Mouse (Mus musculus) myocyte (in vitro differentiated cells): ENCODE results near the gene Gripap1. TPM values are rescaled to one million over a fixed set of nuclear protein-coding genes. Genes with fewer than 3 reads are reported as not detected.

Experiments used
- H3K27me3 ChIP-seq: one replicate; pipeline ENCODE4 v1.6.1; 2011; ENCODE audit not compliant: control insufficient read depth, insufficient read depth, insufficient read length
- H3K36me3 ChIP-seq: one replicate; pipeline ENCODE4 v1.6.1; 2011; ENCODE audit not compliant: control insufficient read depth, insufficient read depth
- H3K4me2 ChIP-seq: one replicate; pipeline ENCODE4 v1.6.1; 2011; ENCODE audit warnings: low read depth, control low read depth
- H3K4me3 ChIP-seq: one replicate; pipeline ENCODE4 v1.5.1; 2011; ENCODE audit warnings: mild to moderate bottlenecking, control low read depth, moderate library complexity
- H3K79me2 ChIP-seq: one replicate; pipeline ENCODE4 v1.6.1; 2011; ENCODE audit not compliant: control insufficient read depth, insufficient read depth
- H3ac ChIP-seq: one replicate; pipeline ENCODE4 v1.6.1; 2011; ENCODE audit not compliant: control insufficient read depth, insufficient read length
- CEBPB ChIP-seq: IDR thresholded peaks from 2 replicates; pipeline ENCODE4 v1.6.1; 2011; ENCODE audit warnings: mild to moderate bottlenecking, moderate library complexity; ENCODE audit not compliant: poor library complexity, insufficient read depth, severe bottlenecking
- E2F4 ChIP-seq: IDR thresholded peaks from one replicate; pipeline ENCODE4 v1.6.1; 2011; ENCODE audit warnings: mild to moderate bottlenecking, control low read depth, moderate library complexity; ENCODE audit not compliant: insufficient read depth
- MAX ChIP-seq: IDR thresholded peaks from one replicate; pipeline ENCODE4 v1.6.1; 2011; ENCODE audit warnings: low read depth, mild to moderate bottlenecking, control low read depth
- MYOD1 ChIP-seq, 3 experiments: IDR thresholded peaks; one replicate each; pipeline ENCODE4 v1.6.1; 2011; ENCODE audit warnings: control low read depth in 2 of 3, low read depth in 2 of 3, mild to moderate bottlenecking in 2 of 3, moderate library complexity in 1 of 3; ENCODE audit not compliant: insufficient read length in 2 of 3, control insufficient read depth in 1 of 3
- MYOG ChIP-seq, 3 experiments: IDR thresholded peaks; one replicate each; pipeline ENCODE4 v1.6.1; 2011; ENCODE audit warnings: control low read depth in 2 of 3, low read depth in 2 of 3, mild to moderate bottlenecking in 2 of 3; ENCODE audit not compliant: insufficient read length in 2 of 3, control insufficient read depth in 1 of 3, insufficient read depth in 1 of 3
- POLR2A ChIP-seq: IDR thresholded peaks from one replicate; pipeline ENCODE4 v1.6.1; 2011; ENCODE audit warnings: low read depth, mild to moderate bottlenecking, control low read depth, moderate library complexity; ENCODE audit not compliant: insufficient read length
- POLR2AphosphoS2 ChIP-seq: IDR thresholded peaks from one replicate; pipeline ENCODE4 v1.6.1; 2011; ENCODE audit warnings: low read depth, control low read depth; ENCODE audit not compliant: insufficient read length
- REST ChIP-seq: IDR thresholded peaks from one replicate; pipeline ENCODE4 v1.6.1; 2011; ENCODE audit warnings: mild to moderate bottlenecking, control low read depth, moderate library complexity; ENCODE audit not compliant: insufficient read depth, insufficient read length
- SRF ChIP-seq: IDR thresholded peaks from one replicate; pipeline ENCODE4 v1.6.1; 2011; ENCODE audit warnings: low read depth; ENCODE audit not compliant: control insufficient read depth, insufficient read length
- TCF12 ChIP-seq: IDR thresholded peaks from one replicate; pipeline ENCODE4 v1.6.1; 2011; ENCODE audit warnings: mild to moderate bottlenecking, control low read depth; ENCODE audit not compliant: poor library complexity, insufficient read depth, severe bottlenecking
- TCF3 ChIP-seq: IDR thresholded peaks from one replicate; pipeline ENCODE4 v1.6.1; 2011; ENCODE audit warnings: low read depth, control low read depth; ENCODE audit not compliant: insufficient read length
- USF1 ChIP-seq: IDR thresholded peaks from one replicate; pipeline ENCODE4 v1.6.1; 2011; ENCODE audit warnings: low read depth, mild to moderate bottlenecking, control low read depth, moderate library complexity
- polyA plus RNA-seq: library from polyadenylated mRNA; unstranded; fragments of >200 nt; fragmentation: generic; extraction: Trizol; gene quantifications from one replicate; pipeline ENCODE4 v1.2.1, GENCODE M21; 2012; ENCODE audit warnings: missing spikeins

The Gripap1 gene
- polyA plus RNA-seq, 1 experiment, result 19.8 TPM

DNA sequence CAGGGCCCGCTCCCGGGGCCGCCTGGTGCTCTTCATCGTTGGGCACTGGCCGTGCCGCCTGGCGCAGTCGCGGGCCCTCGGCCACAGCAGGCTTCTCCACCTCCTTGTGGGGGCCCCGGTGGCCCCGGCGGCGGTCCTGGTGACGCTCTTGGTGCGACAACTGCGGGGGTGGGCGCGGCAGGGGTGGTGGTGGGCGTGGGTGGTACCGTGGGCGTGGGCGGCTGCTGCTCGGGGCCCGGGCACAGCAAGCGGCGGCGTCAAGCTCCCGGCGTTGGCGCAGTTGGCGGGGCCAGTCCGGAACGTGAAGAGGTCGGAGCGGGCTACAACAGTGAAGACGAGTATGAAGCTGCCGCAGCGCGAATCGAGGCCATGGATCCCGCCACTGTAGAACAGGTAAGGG, 52.8 kb downstream of the Gripap1 start:
- H3K4me2 ChIP-seq, result peak overlapping the region; percentile 90
- peaks cover 48% of the 10 kb centered on the region for H3K79me2 ChIP-seq
- H3K27me3 ChIP-seq, result no peaks in the 10 kb centered on the region
- TF ChIP-seq CEBPB, result no peak
- no peak for TF ChIP-seq E2F4
- TF ChIP-seq USF1, result no peak
- H3ac ChIP-seq, result peak overlapping the region; percentile 84
- peak overlapping the region; percentile 49 for H3K4me3 ChIP-seq
- no peaks in the 10 kb centered on the region for H3K36me3 ChIP-seq

DNA sequence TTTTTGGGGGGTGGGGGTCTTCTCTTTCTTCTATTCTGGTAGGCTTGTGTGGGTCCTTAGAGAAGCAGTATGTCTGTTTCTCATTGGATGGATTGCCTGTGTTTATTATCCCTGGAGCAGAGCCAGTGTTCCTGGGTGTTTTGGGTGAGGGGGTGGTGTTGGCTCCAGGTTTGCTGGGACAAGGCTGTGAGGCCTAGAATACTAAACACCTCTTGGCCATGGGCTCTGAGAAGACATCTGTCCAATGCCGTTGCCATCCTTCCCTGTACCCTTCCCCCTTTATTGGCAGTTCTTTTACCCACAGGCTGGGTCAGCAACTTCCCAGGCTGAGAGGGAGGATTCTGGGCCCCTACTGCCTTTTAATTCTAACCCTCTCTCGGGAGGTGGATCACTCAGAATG, 58.3 kb downstream of the Gripap1 start:
- Histone ChIP-seq H3ac (no peak overlapping the region), H3K4me2 (no peak overlapping the region), H3K4me3 (no peak overlapping the region), H3K27me3 (no peaks in the 10 kb centered on the region), H3K36me3 (no peaks in the 10 kb centered on the region), H3K79me2 (peaks cover 43% of the 10 kb centered on the region)
- TF ChIP-seq REST, result no peak
- no peak for TF ChIP-seq USF1
- no peak for TF ChIP-seq MAX
- TF ChIP-seq POLR2A, result no peak
- TF ChIP-seq E2F4, result no peak
- no peak for TF ChIP-seq TCF3
- no peak for TF ChIP-seq MYOD1 (IDR thresholded peaks at IDR 0.05; ENCODE audit: control insufficient read depth in 1 of 3, insufficient read length in 2 of 3, low read depth in 2 of 3)
- no peak for TF ChIP-seq POLR2AphosphoS2

DNA sequence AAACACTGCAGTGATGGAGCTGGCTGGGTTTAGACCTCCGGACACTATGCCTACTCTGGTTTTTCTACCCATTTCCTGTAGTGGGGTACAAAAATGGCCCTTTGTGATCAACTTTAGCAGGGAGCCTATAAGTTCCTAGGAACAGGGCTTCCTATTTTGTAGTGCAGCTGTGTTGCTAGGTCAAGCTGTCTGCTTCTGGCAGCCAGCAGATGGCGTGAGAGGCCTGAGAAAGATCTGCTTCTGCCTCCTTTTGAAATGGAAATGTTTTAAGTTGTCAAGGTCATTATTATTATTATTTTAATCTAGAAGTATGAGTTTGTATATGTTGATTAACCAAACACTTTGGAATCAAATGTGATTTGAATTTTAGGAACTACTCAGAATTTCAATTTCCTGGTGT, 65.0 kb downstream of the Gripap1 start:
- Histone ChIP-seq H3K36me3 (peaks cover 5% of the 10 kb centered on the region), H3K27me3 (no peaks in the 10 kb centered on the region), H3K79me2 (peaks cover 7% of the 10 kb centered on the region), H3K4me2 (no peak overlapping the region), H3K4me3 (no peak overlapping the region), H3ac (no peak overlapping the region)
- TF ChIP-seq TCF3, result no peak
- TF ChIP-seq USF1, result no peak
- TF ChIP-seq POLR2AphosphoS2, result no peak
- TF ChIP-seq MYOD1 (IDR thresholded peaks at IDR 0.05; ENCODE audit: control insufficient read depth in 1 of 3, insufficient read length in 2 of 3, low read depth in 2 of 3), result no peak
- TF ChIP-seq TCF12, result no peak
- no peak for TF ChIP-seq POLR2A
- TF ChIP-seq SRF, result no peak
- no peak for TF ChIP-seq MAX
- no peak for TF ChIP-seq E2F4
- TF ChIP-seq CEBPB, result no peak
- TF ChIP-seq REST, result no peak
- no peak for TF ChIP-seq MYOG (IDR thresholded peaks at IDR 0.05; ENCODE audit: control insufficient read depth in 1 of 3, insufficient read depth in 1 of 3, insufficient read length in 2 of 3, low read depth in 2 of 3)

DNA sequence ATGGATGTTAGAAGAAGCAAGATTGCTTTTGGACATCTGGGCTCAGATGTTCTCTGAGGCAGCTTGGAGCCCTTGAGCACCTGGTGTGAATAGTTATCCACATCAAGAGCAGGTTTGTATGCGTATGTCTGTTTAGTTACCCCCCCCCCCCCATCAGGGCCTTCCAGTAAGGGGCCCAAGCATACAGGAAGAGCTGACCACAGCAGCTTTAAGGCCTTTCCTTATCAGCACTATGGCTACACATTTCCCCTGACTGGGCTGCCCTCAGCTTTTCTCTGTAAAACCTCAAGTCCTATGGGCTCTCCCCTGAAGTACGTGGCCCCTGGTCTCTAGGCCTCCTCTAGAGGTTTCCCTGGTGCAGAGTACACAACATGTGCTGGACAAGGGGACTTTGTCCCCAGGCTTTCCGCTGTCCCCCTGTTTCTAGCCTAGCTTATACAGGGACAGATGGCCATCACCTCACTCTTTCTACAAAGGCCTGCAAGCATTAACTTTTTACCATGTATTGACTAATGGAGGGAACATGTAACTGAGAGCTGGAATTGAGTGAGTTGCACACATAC, 69.7 kb downstream of the Gripap1 start:
- TF ChIP-seq CEBPB (no peak), TCF12 (no peak), USF1 (no peak)
- no peak overlapping the region for H3ac ChIP-seq
- H3K36me3 ChIP-seq, result peaks cover 5% of the 10 kb centered on the region
- no peaks in the 10 kb centered on the region for H3K27me3 ChIP-seq
- H3K79me2 ChIP-seq, result peaks cover 19% of the 10 kb centered on the region
- no peak overlapping the region for H3K4me2 ChIP-seq
- no peak overlapping the region for H3K4me3 ChIP-seq

DNA sequence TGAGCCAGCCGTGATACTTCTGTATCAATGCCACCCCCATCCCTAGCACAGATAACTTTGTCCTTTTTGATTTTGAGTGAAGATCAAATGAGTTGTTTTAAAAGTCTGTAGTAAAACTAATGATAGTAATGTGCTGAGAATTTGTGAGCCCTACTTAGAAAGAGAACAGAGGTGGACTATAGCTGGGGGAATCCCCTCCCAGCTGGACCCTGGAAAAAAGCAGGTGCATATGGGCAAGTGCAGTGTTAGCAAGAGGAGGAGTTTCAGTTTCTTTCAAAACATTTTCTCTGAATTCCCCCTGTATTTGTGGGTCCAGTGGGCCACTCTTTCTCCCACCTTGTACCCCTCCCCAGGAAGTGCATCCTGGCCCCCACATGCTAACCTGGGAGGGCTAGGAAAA, 73.6 kb downstream of the Gripap1 start:
- no peak for TF ChIP-seq TCF3
- no peak for TF ChIP-seq E2F4
- no peak for TF ChIP-seq SRF
- TF ChIP-seq MYOG (IDR thresholded peaks at IDR 0.05; ENCODE audit: control insufficient read depth in 1 of 3, insufficient read depth in 1 of 3, insufficient read length in 2 of 3, low read depth in 2 of 3), result no peak
- no peak for TF ChIP-seq CEBPB
- no peak for TF ChIP-seq MAX
- no peak for TF ChIP-seq MYOD1 (IDR thresholded peaks at IDR 0.05; ENCODE audit: control insufficient read depth in 1 of 3, insufficient read length in 2 of 3, low read depth in 2 of 3)
- TF ChIP-seq POLR2AphosphoS2, result no peak
- no peak for TF ChIP-seq USF1
- no peak for TF ChIP-seq TCF12
- no peak for TF ChIP-seq REST
- TF ChIP-seq POLR2A, result no peak
- H3K79me2 ChIP-seq, result peaks cover 22% of the 10 kb centered on the region
- H3K27me3 ChIP-seq, result no peaks in the 10 kb centered on the region
- no peak overlapping the region for H3K4me2 ChIP-seq
- peaks cover 5% of the 10 kb centered on the region for H3K36me3 ChIP-seq
- H3K4me3 ChIP-seq, result no peak overlapping the region
- no peak overlapping the region for H3ac ChIP-seq
